Mouse (Mus musculus) bone marrow, adult 2 months (tissue): ENCODE measurements around the gene Ddx39b. TPM values are rescaled to one million over a fixed set of nuclear protein-coding genes. Genes with fewer than 3 reads are reported as not detected.

Experiments
- H3K27ac ChIP-seq: fragments of 200-500 bp; 2 replicates; pipeline ENCODE4 v1.5.1; 2012; ENCODE audit warnings: low read depth, mild to moderate bottlenecking, control low read depth, inconsistent platforms, low read length; ENCODE audit not compliant: control insufficient read depth, poor library complexity, insufficient read depth
- H3K4me1 ChIP-seq: fragments of 200-500 bp; 2 replicates; pipeline ENCODE4 v1.6.1; 2011; ENCODE audit warnings: low read length; ENCODE audit not compliant: control insufficient read depth, insufficient read depth
- H3K4me3 ChIP-seq: fragments of 200-500 bp; replicated peaks from 2 replicates; pipeline ENCODE3; 2011; ENCODE audit warnings: mild to moderate bottlenecking, low read depth, low read length, control low read depth; ENCODE audit not compliant: control insufficient read depth
- CTCF ChIP-seq: fragments of 200-500 bp; IDR thresholded peaks from 2 replicates; pipeline ENCODE4 v1.5.1; 2011; ENCODE audit warnings: low read length, control low read depth; ENCODE audit not compliant: control insufficient read depth, insufficient read depth
- POLR2A ChIP-seq: fragments of 200-500 bp; IDR thresholded peaks from 2 replicates; pipeline ENCODE4 v1.6.1; 2011; ENCODE audit warnings: low read depth, mild to moderate bottlenecking, control low read depth, low read length, borderline replicate concordance; ENCODE audit not compliant: control insufficient read depth
- WGBS: fragments of 180-500 bp; shearing (Covaris S2); methylation state at CpG from one replicate; pipeline ENCODE4 v1.1.7; 2018; 5-methylcytosine and 5-hydroxymethylcytosine counted together
- polyA plus RNA-seq: library from polyadenylated mRNA; stranded (reverse); fragments of >200 nt; gene quantifications from 2 replicates; pipeline ENCODE4 v1.2.4, GENCODE M21; 2011; ENCODE audit warnings: low replicate concordance; ENCODE audit not compliant: missing spikeins, insufficient read depth, insufficient read length

Gene Ddx39b
- polyA plus RNA-seq, 1 experiment, result 374 TPM

DNA sequence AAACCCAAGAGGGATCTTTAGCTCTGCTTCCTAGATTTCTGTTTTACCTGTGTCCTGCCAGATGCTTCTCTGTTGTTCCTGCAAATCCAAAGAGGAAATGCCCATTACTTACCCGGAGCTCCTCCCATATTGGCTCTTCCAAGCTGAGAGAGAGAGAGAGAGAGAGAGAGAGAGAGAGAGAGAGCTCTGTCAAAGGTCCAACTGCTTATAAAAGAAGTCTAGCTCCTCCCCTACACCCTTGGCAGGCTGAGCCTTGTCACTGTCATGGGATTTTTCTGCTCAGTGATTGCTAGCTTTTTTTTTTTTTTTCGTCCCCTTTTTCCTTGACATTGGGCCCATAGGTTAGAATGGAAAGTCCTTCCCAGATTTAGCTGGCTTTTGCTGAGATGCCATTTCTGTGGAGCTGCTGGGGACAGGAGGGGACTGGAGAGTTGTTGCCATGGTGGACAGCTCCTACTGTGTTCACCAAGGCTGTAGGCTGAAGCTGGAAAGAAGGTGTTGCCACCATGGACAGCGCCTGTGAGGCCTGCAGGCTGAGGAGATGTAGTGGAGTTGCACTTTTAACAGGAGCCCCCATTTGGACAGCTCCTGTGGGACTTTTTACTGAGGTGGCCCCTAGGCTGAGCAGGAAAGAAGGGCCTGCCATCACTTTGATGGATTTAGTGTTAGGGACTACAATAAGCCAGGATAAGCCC lies 28.3 kb downstream of the Ddx39b start:
- Histone ChIP-seq H3K4me1 (peaks cover 4% of the 10 kb centered on the region; the same call in 1 of the 2 replicates), H3K27ac (no peak overlapping the region), H3K4me3 (no peak overlapping the region)
- 54% methylated on average over 3 of the region's 3 CpGs for WGBS
- TF ChIP-seq CTCF (no peak), POLR2A (no peak)

DNA sequence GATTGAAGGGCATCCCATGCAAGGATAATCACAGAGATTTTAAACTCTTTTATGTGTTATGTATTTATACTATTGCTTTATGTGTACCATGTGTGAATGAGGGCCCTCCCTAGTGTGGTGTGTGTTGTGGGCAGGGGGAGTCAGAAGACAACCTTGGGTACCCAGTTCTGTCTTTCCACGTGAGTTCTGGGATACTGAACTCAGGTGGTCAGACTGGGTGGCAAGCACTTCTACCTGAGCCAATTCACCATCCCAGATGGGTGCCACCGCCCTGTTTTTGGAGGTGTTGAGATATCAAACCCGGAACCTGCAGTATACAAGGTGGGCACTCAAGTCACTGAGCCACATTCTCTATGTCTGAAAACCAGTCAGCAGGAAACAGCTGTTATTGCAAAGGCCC lies 30.7 kb downstream of the Ddx39b start:
- TF ChIP-seq POLR2A (no peak), CTCF (no peak)
- WGBS, result 80% methylated on average over 3 of the region's 3 CpGs
- Histone ChIP-seq H3K27ac (no peak overlapping the region), H3K4me1 (peaks cover 1% of the 10 kb centered on the region; the same call in 1 of the 2 replicates), H3K4me3 (no peak overlapping the region)

DNA sequence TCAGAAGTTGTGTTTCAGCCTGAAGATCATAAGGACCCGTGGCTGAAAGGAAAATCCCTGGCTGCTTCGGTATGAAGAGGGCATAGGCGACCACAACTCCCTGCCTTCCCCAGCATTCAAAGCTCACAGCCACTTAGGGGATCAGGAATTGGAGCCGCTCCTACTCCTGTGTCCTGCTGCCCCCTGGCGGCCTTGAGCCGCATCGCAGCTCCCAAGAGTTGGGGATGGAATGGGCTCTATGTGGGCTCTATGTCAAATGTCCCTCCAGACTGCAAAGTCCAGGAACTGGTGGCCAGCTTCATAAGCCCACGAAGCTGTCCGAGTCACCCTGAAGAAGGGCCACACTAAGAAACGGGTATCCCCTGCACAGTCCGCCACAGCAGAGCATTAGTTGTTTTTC lies 33.2 kb downstream of the Ddx39b start:
- Histone ChIP-seq H3K27ac (no peak overlapping the region), H3K4me1 (peaks cover 1% of the 10 kb centered on the region; the same call in 1 of the 2 replicates), H3K4me3 (no peak overlapping the region)
- peak; percentile 89 for TF ChIP-seq CTCF
- TF ChIP-seq POLR2A, result no peak
- WGBS, result 2% methylated on average over 11 of the region's 11 CpGs

DNA sequence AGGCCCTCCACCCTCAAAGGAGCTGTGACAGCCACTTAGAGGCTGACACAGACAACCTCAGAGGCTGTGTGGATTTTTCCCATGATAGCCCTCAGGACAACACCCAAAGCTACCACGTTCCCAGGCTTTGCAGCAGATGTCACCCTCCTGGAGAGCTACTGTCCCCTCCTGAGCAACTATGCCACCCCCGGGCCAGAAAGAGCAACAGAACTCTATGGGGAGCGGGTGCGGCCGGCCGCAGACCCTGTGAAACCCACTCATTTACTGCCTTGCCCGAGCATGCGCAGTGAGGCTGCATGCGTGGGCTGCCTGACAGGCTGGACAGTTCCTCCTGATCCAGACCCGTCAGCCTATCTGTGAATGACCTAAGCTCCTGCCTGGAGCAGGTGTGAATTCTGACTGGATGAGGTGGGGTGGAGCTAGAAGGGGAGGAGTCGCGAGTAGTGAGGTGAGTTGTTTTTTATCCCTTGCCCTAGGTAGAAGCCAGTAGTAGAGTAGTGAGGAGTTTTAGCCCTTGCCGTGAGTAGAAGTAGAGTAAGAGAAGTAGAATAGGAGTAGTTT lies 34.8 kb downstream of the Ddx39b start:
- Histone ChIP-seq H3K27ac (no peak overlapping the region), H3K4me3 (no peak overlapping the region), H3K4me1 (peaks cover 1% of the 10 kb centered on the region; the same call in 1 of the 2 replicates)
- WGBS, result 27% methylated on average over 13 of the region's 13 CpGs
- no peak for TF ChIP-seq POLR2A
- no peak for TF ChIP-seq CTCF

DNA sequence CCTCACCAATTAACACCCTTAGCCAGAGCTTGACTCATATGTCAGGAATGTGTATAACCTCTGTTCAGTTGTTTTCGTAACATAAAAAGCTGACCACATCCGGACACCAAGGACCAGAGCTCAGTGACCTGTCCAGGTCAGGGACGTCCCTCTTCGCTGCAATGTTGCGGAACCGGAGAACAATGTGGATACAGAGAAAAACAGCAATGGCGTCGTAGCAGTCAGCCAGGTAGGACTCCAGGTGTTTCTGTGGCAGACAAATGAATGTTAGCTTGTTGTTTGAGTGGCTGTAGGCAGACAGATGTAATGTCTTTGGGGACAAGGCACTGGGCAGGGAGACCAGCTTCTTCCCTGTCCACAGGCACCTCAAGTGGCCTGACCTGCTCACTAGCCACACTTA lies 36.5 kb downstream of the Ddx39b start:
- H3K4me3 ChIP-seq, result no peak overlapping the region
- 71% methylated on average over 8 of the region's 8 CpGs for WGBS
- no peak overlapping the region for H3K27ac ChIP-seq
- peaks cover 1% of the 10 kb centered on the region; the same call in 1 of the 2 replicates for H3K4me1 ChIP-seq
- TF ChIP-seq POLR2A, result no peak

DNA sequence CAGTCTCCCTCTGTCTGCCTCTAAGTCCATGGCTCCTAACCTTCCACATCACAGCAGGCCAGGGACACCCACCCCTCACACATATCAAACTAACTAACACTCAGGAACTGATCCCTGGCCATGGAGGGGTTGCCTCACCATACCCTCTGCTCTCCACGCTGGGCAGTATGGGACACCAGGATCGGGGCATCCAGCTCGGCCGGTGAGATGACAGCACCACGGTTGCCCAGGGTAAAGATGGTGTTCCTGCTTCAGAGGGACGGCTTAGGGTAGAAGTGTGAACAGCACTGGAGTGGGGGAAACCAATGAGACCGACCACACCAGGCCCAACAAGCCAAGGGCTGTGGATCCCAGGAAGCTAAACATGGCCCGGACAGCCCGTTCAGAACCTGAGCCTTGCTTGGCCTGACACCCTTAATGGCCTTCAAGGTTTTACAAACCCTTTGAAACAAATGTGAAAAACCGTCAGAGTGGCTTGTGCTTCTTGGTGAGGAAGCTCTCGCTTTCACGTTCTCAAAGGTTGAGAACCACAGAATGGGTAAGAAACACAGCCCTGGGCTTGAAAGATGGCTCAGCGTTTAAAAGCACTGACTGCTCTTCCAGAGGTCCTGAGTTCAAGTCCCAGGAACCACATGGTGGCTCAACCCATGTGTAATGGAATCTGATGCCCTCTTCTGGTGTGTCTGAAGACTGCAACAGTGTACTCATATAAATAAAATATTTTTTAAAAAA lies 37.6 kb downstream of the Ddx39b start:
- Histone ChIP-seq H3K4me1 (peaks cover 1% of the 10 kb centered on the region; the same call in 1 of the 2 replicates), H3K27ac (no peak overlapping the region), H3K4me3 (no peak overlapping the region)
- no peak for TF ChIP-seq CTCF
- no peak for TF ChIP-seq POLR2A
- WGBS, result 82% methylated on average over 13 of the region's 13 CpGs

DNA sequence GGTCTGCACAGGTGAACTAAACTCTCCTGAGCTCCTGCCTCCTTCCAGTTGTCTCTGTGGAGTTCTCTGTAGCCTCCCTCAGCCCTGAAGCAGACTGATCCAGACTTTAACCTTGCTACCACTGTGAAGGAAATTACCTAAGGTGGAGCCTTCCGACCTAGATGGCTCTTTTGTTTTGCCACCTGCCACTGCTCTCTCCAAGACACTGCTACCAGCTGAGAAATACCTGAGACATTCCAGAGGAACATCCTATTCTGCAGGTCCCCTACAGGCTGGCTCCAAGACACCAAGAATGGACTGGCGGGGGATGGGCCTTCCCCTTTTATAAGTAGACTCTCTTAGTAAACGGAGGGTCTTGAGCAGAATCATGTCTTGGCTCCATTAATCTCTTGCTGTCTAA lies 38.7 kb downstream of the Ddx39b start:
- Histone ChIP-seq H3K27ac (no peak overlapping the region), H3K4me3 (no peak overlapping the region), H3K4me1 (no peaks in the 10 kb centered on the region)
- TF ChIP-seq POLR2A, result no peak
- no peak for TF ChIP-seq CTCF
- WGBS, result 68% methylated on average over 3 of the region's 3 CpGs

DNA sequence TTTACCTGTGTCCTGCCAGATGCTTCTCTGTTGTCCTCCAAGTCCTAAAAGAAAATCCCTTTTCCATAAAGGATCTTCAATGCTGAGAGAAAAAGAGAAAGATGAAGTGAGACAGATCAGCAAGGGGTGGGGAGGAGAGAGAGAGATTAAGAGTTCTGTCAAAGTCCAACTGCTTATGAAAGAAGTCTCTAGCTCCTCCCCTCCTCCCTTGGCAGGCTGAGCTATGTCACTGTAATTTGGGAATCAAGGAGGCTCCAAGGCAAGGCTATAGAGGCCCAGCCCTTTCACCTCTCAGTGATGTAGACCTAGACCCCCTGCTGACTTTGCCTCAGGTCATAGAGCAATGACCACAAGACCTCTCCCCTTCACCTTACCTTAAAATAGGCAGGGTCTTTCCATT lies 43.9 kb downstream of the Ddx39b start:
- Histone ChIP-seq H3K4me3 (no peak overlapping the region), H3K27ac (no peak overlapping the region), H3K4me1 (no peaks in the 10 kb centered on the region)
- TF ChIP-seq POLR2A, result no peak
- TF ChIP-seq CTCF, result no peak
